Mouse (Mus musculus) hindbrain, embryonic 11.5 days (tissue): ENCODE measurements around the gene Gab2. TPM values are rescaled to one million over a fixed set of nuclear protein-coding genes. Genes with fewer than 3 reads are reported as not detected.

Experiments
- ATAC-seq: fragments of 200-750 bp; cut with Nextera tagmentation; 2 replicates; pipeline ENCODE4 v1.8.0; 2017; ENCODE audit warnings: mild to moderate bottlenecking, moderate TSS enrichment, moderate library complexity; ENCODE audit not compliant: low FRiP score
- DNase-seq: peaks from one replicate; pipeline ENCODE4 v3.0.0-alpha.2; 2015; ENCODE audit warnings: low spot score
- H3K27ac ChIP-seq: fragments of 300-500 bp; sonication (generic); 2 replicates; pipeline ENCODE4 v1.5.1; 2014; ENCODE audit warnings: mild to moderate bottlenecking, low read depth, low read length
- H3K27me3 ChIP-seq: fragments of 300-500 bp; sonication (generic); 2 replicates; pipeline ENCODE4 v1.6.1; 2014; ENCODE audit warnings: mild to moderate bottlenecking, low read length, moderate library complexity, mixed read lengths; ENCODE audit not compliant: control insufficient read depth, insufficient read depth
- H3K36me3 ChIP-seq: fragments of 300-500 bp; sonication (generic); 2 replicates; pipeline ENCODE4 v1.6.1; 2014; ENCODE audit warnings: mild to moderate bottlenecking, low read length, moderate library complexity, mixed read lengths; ENCODE audit not compliant: control insufficient read depth, insufficient read depth
- H3K4me1 ChIP-seq: fragments of 300-500 bp; sonication (generic); replicated peaks from 2 replicates; pipeline ENCODE4 v1.6.1; 2014; ENCODE audit warnings: low read length, mixed read lengths; ENCODE audit not compliant: control insufficient read depth, insufficient read depth
- H3K4me2 ChIP-seq: fragments of 300-500 bp; sonication (generic); replicated peaks from 2 replicates; pipeline ENCODE4 v1.6.1; 2014; ENCODE audit warnings: mild to moderate bottlenecking, low read depth, low read length
- H3K4me3 ChIP-seq: fragments of 300-500 bp; sonication (generic); 2 replicates; pipeline ENCODE4 v1.5.1; 2014; ENCODE audit warnings: low read depth, low read length
- H3K9ac ChIP-seq: fragments of 300-500 bp; sonication (generic); 2 replicates; pipeline ENCODE4 v1.6.1; 2014; ENCODE audit warnings: low read depth, low read length
- H3K9me3 ChIP-seq: fragments of 300-500 bp; sonication (generic); 2 replicates; pipeline ENCODE4 v1.6.1; 2016; ENCODE audit warnings: low read length; ENCODE audit not compliant: control insufficient read depth
- WGBS: fragments of 180-500 bp; shearing (Covaris S2); extraction: QIAGEN DNeasy Blood & Tissue Kit; methylation state at CpG from one replicate; pipeline ENCODE4 v1.1.7; 2014; 5-methylcytosine and 5-hydroxymethylcytosine counted together
- polyA plus RNA-seq: library from polyadenylated mRNA; unstranded; fragments of >200 nt; fragmentation: Nextera tagmentation; extraction: Ambion mirVana; gene quantifications from 2 replicates; pipeline ENCODE4 v1.2.1, GENCODE M21; 2014

Gab2 gene
- polyA plus RNA-seq, 1 experiment from 2014 or later: 8.1 TPM

- DNase-seq (no peak), ATAC-seq (no peak)
- peak overlapping the region; percentile 71; the same call in 1 of the 2 replicates for H3K4me2 ChIP-seq
Observed at GRCm38 (mm10) chr7:97333113-97333898, 251.9 kb downstream of the Gab2 start.

GRCm38 (mm10) chr7:97334406-97334805 lies 253.0 kb downstream of the Gab2 start:
- WGBS: 85% methylated on average over 2 of the region's 2 CpGs
- Histone ChIP-seq H3K9me3 (no peaks in the 10 kb centered on the region), H3K27ac (no peak overlapping the region), H3K4me1 (no peaks in the 10 kb centered on the region), H3K9ac (no peak overlapping the region), H3K4me3 (no peak overlapping the region), H3K4me2 (no peak overlapping the region), H3K27me3 (no peaks in the 10 kb centered on the region), H3K36me3 (no peaks in the 10 kb centered on the region)
- ATAC-seq (no peak), DNase-seq (no peak)

More at GRCm38 (mm10) chr7:97333113-97333898, 251.9 kb downstream of the Gab2 start:
- H3K9ac ChIP-seq: peak overlapping the region; percentile 75; the same call in 1 of the 2 replicates
- H3K9me3 ChIP-seq: no peaks in the 10 kb centered on the region
- no peak overlapping the region for H3K27ac ChIP-seq
- H3K4me3 ChIP-seq: no peak overlapping the region
- no peaks in the 10 kb centered on the region for H3K36me3 ChIP-seq
- H3K27me3 ChIP-seq: no peaks in the 10 kb centered on the region
- no peaks in the 10 kb centered on the region for H3K4me1 ChIP-seq
- WGBS: 85% methylated on average over 6 of the region's 6 CpGs

GRCm38 (mm10) chr7:97336678-97337077 lies 255.3 kb downstream of the Gab2 start:
- Histone ChIP-seq H3K36me3 (no peaks in the 10 kb centered on the region), H3K4me3 (no peak overlapping the region), H3K4me1 (no peaks in the 10 kb centered on the region), H3K27ac (no peak overlapping the region), H3K9ac (no peak overlapping the region), H3K4me2 (no peak overlapping the region), H3K9me3 (no peaks in the 10 kb centered on the region), H3K27me3 (no peaks in the 10 kb centered on the region)
- WGBS: 85% methylated on average over 1 of the region's 1 CpGs
- DNase-seq (no peak), ATAC-seq (no peak)

DNA sequence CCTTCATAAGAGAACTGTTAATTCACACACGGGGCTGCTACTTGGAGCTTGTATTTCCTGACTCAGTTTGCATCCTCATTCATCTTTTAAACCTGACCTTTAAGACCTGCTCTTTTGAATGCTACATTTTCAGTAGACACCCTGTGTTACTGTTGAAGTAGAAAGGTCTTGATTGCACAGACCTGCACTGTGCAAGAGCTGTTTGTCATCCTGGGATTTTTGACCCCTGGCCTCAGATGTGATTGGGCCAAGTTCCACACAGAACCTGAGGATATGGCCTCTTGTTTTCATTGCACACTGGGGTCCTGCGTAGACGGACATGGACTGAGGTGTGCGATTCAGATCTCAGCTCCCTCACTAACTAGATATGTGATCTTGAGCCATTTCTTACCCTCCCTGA lies 257.2 kb downstream of the Gab2 start:
- 91% methylated on average over 4 of the region's 4 CpGs for WGBS
- no peaks in the 10 kb centered on the region for H3K27me3 ChIP-seq
- no peak overlapping the region for H3K4me3 ChIP-seq
- no peak overlapping the region for H3K4me2 ChIP-seq
- no peaks in the 10 kb centered on the region for H3K36me3 ChIP-seq
- no peaks in the 10 kb centered on the region for H3K9me3 ChIP-seq
- H3K4me1 ChIP-seq: no peaks in the 10 kb centered on the region
- no peak overlapping the region for H3K27ac ChIP-seq
- no peak overlapping the region for H3K9ac ChIP-seq
- DNase-seq (no peak), ATAC-seq (no peak)

GRCm38 (mm10) chr7:97339623-97340022 lies 258.2 kb downstream of the Gab2 start:
- no peak for ATAC-seq
- H3K4me1 ChIP-seq: no peaks in the 10 kb centered on the region
- H3K9me3 ChIP-seq: no peaks in the 10 kb centered on the region
- no peaks in the 10 kb centered on the region for H3K27me3 ChIP-seq
- 93% methylated on average over 7 of the region's 7 CpGs for WGBS
- H3K9ac ChIP-seq: no peak overlapping the region
- H3K4me2 ChIP-seq: no peak overlapping the region
- H3K27ac ChIP-seq: no peak overlapping the region
- H3K4me3 ChIP-seq: no peak overlapping the region
- no peak for DNase-seq
- H3K36me3 ChIP-seq: no peaks in the 10 kb centered on the region

GRCm38 (mm10) chr7:97340907-97341849 lies 259.8 kb downstream of the Gab2 start:
- H3K4me1 ChIP-seq: no peaks in the 10 kb centered on the region
- no peaks in the 10 kb centered on the region for H3K27me3 ChIP-seq
- no peak overlapping the region for H3K4me3 ChIP-seq
- ATAC-seq (no peak), DNase-seq (no peak)
- no peaks in the 10 kb centered on the region for H3K36me3 ChIP-seq
- 71% methylated on average over 18 of the region's 18 CpGs for WGBS
- no peak overlapping the region for H3K9ac ChIP-seq
- no peak overlapping the region for H3K27ac ChIP-seq
- H3K9me3 ChIP-seq: no peaks in the 10 kb centered on the region
- H3K4me2 ChIP-seq: no peak overlapping the region

GRCm38 (mm10) chr7:97342961-97343360 lies 261.6 kb downstream of the Gab2 start:
- Histone ChIP-seq H3K27ac (no peak overlapping the region), H3K36me3 (no peaks in the 10 kb centered on the region), H3K4me2 (no peak overlapping the region), H3K27me3 (no peaks in the 10 kb centered on the region), H3K4me1 (no peaks in the 10 kb centered on the region), H3K4me3 (no peak overlapping the region), H3K9ac (no peak overlapping the region), H3K9me3 (no peaks in the 10 kb centered on the region)
- WGBS: 86% methylated on average over 2 of the region's 2 CpGs
- ATAC-seq (no peak), DNase-seq (no peak)

- Histone ChIP-seq H3K9ac (no peak overlapping the region), H3K4me3 (no peak overlapping the region), H3K4me2 (no peak overlapping the region), H3K27me3 (no peaks in the 10 kb centered on the region), H3K27ac (no peak overlapping the region), H3K9me3 (no peaks in the 10 kb centered on the region), H3K36me3 (no peaks in the 10 kb centered on the region), H3K4me1 (no peaks in the 10 kb centered on the region)
- WGBS: 90% methylated on average over 2 of the region's 2 CpGs
- ATAC-seq (no peak), DNase-seq (no peak)
Observed at GRCm38 (mm10) chr7:97344655-97345054, 263.3 kb downstream of the Gab2 start.
